Mouse (Mus musculus): Measurements from ENCODE around the gene Rxfp1.

- TF ChIP-seq CTCF (IDR thresholded peaks at IDR 0.05; ENCODE audit: low read depth), result no peak
- no peak for TF ChIP-seq EP300 (IDR thresholded peaks at IDR 0.05; ENCODE audit: low read depth)
Observed at GRCm38 (mm10) chr3:79706436-79706835, 31.2 kb downstream of the Rxfp1 start.

Measured in liver, postnatal 0 days (tissue).